Mouse (Mus musculus) heart, embryonic 10.5 days (tissue): ENCODE measurements at regions not wholly inside any gene's neighbourhood (a gene's known extent, or its start where the extent isn't known, plus 50 kb on each side); places are given as distances from the start of the nearest gene placed in this dataset.
A peak's percentile ranks its signal among the peaks of the same experiment; 100 is the strongest.

Experiments
- DNase-seq: peaks from one replicate; pipeline ENCODE4 v3.0.0-alpha.2; 2017; ENCODE audit warnings: low spot score
- H3K27ac ChIP-seq: fragments of 300-500 bp; sonication (generic); 2 replicates; pipeline ENCODE4 v1.5.1; 2016; ENCODE audit warnings: mild to moderate bottlenecking
- H3K27me3 ChIP-seq: fragments of 300-500 bp; sonication (generic); 2 replicates; pipeline ENCODE4 v1.6.1; 2016; ENCODE audit warnings: mild to moderate bottlenecking; ENCODE audit not compliant: poor library complexity, insufficient read depth, severe bottlenecking
- H3K36me3 ChIP-seq: fragments of 300-500 bp; sonication (generic); 2 replicates; pipeline ENCODE4 v1.6.1; 2016; ENCODE audit warnings: mild to moderate bottlenecking, moderate library complexity
- H3K4me1 ChIP-seq: fragments of 300-500 bp; sonication (generic); 2 replicates; pipeline ENCODE4 v1.6.1; 2016; ENCODE audit warnings: mild to moderate bottlenecking
- H3K4me3 ChIP-seq: fragments of 300-500 bp; sonication (generic); 2 replicates; pipeline ENCODE4 v1.5.1; 2016; ENCODE audit warnings: mild to moderate bottlenecking, moderate library complexity
- H3K9me3 ChIP-seq: fragments of 300-500 bp; sonication (generic); 2 replicates; pipeline ENCODE4 v1.6.1; 2016; ENCODE audit warnings: mild to moderate bottlenecking, moderate library complexity
- WGBS: fragments of 180-500 bp; shearing (Covaris S2); methylation state at CpG from one replicate; pipeline ENCODE4 v1.1.7; 2016; 5-methylcytosine and 5-hydroxymethylcytosine counted together

DNA sequence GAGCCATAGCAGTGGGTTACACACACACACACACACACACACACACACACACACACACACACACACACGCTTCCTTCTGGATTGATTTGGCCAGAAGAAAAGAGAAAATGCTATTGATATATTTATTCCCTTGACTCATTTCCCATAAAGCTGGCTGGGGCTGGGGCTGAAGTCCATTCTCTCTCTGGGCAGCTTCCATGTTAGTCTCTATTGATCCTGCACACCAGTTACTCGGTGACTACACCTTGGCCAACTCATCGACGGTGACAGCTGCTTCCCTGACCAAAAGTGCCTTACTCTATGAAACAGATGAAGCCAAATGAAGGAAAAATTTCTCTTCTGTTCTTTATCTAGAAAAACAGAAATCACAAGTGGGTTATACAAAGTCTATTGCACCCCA, 82.1 kb downstream of the Snx18 start:
- peaks cover 7% of the 10 kb centered on the region; the same call in 1 of the 2 replicates for H3K4me1 ChIP-seq
- DNase-seq: no peak
- H3K9me3 ChIP-seq: no peaks in the 10 kb centered on the region
- whole genome bisulfite sequencing: 80% methylated on average over 4 of the region's 4 CpGs
- no peaks in the 10 kb centered on the region for H3K27me3 ChIP-seq
- no peaks in the 10 kb centered on the region for H3K36me3 ChIP-seq
- no peak overlapping the region for H3K4me3 ChIP-seq
- H3K27ac ChIP-seq: no peak overlapping the region

DNA sequence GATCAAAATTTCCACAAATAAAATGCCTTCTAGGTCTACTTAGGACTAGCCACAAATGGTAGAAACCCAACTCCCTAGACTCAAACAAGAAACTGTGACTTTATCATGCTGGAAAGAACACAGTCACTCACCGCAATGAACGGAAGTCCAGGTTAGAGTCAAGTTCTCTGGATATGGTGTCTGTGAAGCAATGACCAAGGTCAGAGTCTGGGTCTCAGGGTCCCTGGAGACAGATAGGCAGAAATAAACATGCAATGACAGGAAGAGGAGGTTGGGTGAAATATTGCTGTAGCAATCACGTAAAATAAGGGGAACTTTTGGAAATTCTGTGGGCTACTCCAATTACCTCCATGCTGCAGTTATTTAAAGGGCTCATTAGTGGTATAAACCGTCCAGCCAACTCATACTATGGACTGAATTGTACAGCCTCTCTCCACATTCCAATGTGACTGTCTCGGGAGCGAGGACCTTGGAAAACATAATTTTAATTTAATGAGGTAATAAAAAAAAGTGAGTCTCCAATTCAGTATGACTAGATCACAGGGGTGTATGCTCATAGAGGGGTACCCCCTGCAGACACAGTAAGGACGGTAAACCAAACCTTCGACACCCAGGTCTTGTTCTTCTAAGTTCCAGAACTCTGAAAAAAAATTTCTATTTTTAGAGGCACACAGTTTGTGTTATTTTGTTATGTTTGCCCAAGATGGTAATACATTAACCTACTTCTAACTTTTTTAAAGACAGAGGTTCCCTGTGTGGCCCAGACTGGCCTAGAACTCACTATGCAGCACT, 83.5 kb downstream of the Snx18 start:
- DNase-seq: no peak
- Histone ChIP-seq H3K36me3 (no peaks in the 10 kb centered on the region), H3K9me3 (no peaks in the 10 kb centered on the region), H3K27me3 (no peaks in the 10 kb centered on the region), H3K4me1 (peaks cover 7% of the 10 kb centered on the region; the same call in 1 of the 2 replicates), H3K27ac (no peak overlapping the region), H3K4me3 (no peak overlapping the region)
- 85% methylated on average over 8 of the region's 8 CpGs for WGBS

DNA sequence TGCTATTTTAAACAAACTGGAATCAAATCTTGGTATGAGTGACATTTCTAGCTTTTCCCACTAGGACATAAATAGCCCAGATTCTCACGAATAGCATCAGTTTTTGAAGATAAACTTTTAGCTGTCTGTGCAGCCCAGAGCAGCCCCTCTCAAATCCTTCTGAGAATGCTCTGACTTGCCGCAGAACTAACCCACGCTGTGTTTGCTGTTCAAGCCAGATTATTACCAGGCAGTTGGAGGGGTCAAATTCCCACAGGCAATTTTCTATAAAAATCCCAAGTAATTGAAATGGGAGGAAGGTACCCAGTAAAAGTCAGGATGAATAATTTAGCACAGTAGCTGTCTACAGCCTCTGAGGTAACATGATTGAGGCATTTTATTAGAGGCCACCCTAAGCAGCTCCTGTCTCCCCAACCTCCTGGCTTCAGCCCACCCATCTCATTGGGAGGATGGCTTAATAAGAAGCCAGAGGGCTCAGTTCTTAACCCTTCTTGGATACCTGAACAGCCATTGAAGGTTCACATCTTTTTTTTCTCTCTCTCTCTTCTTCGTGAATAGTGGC, 84.4 kb downstream of the Snx18 start:
- DNase-seq: no peak
- H3K27ac ChIP-seq: no peak overlapping the region
- no peaks in the 10 kb centered on the region for H3K36me3 ChIP-seq
- H3K9me3 ChIP-seq: no peaks in the 10 kb centered on the region
- WGBS: 56% methylated on average over 4 of the region's 4 CpGs
- H3K27me3 ChIP-seq: no peaks in the 10 kb centered on the region
- peaks cover 7% of the 10 kb centered on the region; the same call in 1 of the 2 replicates for H3K4me1 ChIP-seq
- no peak overlapping the region for H3K4me3 ChIP-seq

DNA sequence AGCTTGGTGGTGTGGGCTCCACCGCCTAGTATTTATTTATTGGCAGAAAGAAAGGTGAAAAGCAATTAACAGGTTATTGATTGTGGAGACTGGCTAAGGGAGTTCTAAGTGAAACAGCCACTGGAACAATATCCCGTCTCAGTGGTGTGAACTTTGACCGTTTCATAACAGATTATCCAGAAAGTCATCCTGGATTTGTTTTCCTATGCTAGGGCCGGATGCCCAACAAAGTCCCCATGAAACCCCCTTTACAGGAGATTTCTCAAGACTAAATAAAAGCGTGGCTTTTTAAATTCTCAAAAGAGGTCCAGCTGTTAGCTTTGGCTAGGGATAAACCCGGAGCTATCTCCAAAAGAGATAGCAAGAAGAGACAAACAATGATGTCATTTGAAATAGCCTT, 91.4 kb downstream of the Snx18 start:
- no peak overlapping the region for H3K27ac ChIP-seq
- no peaks in the 10 kb centered on the region for H3K27me3 ChIP-seq
- DNase-seq: peak; percentile 13
- no peaks in the 10 kb centered on the region for H3K36me3 ChIP-seq
- H3K4me3 ChIP-seq: no peak overlapping the region
- H3K4me1 ChIP-seq: no peaks in the 10 kb centered on the region
- no peaks in the 10 kb centered on the region for H3K9me3 ChIP-seq
- 65% methylated on average over 6 of the region's 6 CpGs for WGBS

DNA sequence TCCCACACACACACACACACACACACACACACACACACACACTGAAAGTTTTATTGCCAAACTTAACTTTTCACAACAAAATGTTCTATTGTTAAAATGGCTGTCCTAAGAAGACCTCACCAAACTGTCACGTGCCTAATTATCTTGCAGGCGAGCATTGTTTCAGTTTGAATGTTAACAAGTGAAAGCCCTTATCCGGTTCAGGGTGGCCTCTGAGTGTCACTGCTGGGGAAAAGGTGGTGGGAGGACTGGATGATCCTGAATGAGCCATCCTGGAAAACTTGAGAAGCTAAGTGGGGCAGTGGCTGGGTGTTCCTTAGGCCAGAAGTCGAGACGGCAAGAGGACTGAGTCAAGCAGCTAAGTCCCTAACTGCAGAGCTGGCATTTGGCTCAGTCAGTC, 94.9 kb downstream of the Snx18 start:
- peak; percentile 46 for DNase-seq
- Histone ChIP-seq H3K9me3 (no peaks in the 10 kb centered on the region), H3K27ac (no peak overlapping the region), H3K27me3 (no peaks in the 10 kb centered on the region), H3K36me3 (no peaks in the 10 kb centered on the region), H3K4me1 (no peaks in the 10 kb centered on the region), H3K4me3 (no peak overlapping the region)
- 67% methylated on average over 5 of the region's 5 CpGs for WGBS

DNA sequence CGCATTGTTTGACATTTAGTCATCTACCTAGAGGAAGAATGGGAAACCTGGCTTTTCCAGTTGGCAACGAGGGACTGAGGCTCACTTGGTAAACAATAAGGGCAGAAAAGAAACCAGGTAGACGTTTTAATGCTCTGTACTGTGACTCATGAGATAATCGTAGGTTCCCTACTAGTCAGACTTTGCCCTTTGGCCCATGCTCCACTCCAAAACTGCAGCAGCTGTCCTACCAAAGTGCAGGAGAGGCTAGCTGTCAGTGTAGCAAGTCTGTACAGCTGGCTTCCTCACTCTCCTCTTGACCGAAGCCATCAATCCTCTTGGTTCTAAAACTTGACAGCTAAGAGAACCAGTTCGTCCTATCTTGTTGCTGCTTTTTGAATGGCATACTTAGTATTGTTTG, 100.2 kb downstream of the Snx18 start:
- Histone ChIP-seq H3K27me3 (no peaks in the 10 kb centered on the region), H3K9me3 (no peaks in the 10 kb centered on the region), H3K36me3 (no peaks in the 10 kb centered on the region), H3K4me1 (peaks cover 4% of the 10 kb centered on the region; the same call in 1 of the 2 replicates), H3K4me3 (no peak overlapping the region), H3K27ac (no peak overlapping the region)
- DNase-seq: peak; percentile 13
- WGBS: 77% methylated on average over 6 of the region's 6 CpGs

DNA sequence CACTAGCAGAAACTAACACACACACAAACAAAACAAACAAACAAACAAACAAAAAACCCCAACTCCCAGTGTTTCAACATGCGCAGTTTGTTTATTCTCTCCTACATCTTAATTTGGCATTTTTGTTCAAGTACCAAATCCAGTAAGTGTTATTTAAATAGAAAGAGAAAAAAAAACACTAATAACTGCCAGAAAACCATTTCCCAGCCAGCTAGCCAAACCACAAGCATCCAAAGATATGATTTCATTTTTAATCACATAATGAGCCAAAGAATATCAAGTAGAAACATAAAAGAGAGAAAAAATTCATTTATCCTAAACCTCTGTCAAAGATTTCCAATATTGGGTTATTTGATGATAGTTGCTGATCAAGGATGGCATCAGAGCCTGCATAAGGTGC, 102.3 kb downstream of the Snx18 start:
- Histone ChIP-seq H3K9me3 (no peaks in the 10 kb centered on the region), H3K27me3 (no peaks in the 10 kb centered on the region), H3K27ac (no peak overlapping the region), H3K4me1 (peaks cover 4% of the 10 kb centered on the region; the same call in 1 of the 2 replicates), H3K36me3 (no peaks in the 10 kb centered on the region), H3K4me3 (no peak overlapping the region)
- no peak for DNase-seq
- WGBS: 85% methylated on average over 1 of the region's 1 CpGs

DNA sequence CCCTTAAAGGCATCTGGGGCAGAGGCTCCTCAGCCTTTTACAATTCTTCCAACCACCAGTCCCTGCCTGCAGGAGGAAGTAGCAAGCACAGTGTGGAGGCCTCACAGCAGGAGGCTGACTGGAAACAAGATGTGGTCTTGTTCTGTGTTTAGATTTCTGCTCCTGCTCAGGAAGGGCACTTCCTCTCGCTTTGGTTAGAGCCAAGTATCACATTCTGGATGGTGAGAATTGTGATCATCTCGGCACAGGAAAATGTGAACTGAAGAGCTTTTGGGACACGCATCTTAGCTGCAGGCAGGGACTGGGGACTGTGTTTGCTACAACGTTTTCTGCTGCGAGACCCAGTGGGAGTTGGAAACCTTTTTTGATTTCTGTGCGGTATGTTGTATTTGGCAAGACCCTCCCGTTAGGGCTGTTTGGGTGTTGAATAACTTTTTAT, 103.2 kb downstream of the Snx18 start:
- H3K36me3 ChIP-seq: no peaks in the 10 kb centered on the region
- no peak for DNase-seq
- WGBS: 29% methylated on average over 7 of the region's 7 CpGs
- H3K27ac ChIP-seq: peak overlapping the region; percentile 67
- H3K9me3 ChIP-seq: no peaks in the 10 kb centered on the region
- no peak overlapping the region for H3K4me3 ChIP-seq
- H3K27me3 ChIP-seq: no peaks in the 10 kb centered on the region
- peaks cover 4% of the 10 kb centered on the region; the same call in 1 of the 2 replicates for H3K4me1 ChIP-seq

DNA sequence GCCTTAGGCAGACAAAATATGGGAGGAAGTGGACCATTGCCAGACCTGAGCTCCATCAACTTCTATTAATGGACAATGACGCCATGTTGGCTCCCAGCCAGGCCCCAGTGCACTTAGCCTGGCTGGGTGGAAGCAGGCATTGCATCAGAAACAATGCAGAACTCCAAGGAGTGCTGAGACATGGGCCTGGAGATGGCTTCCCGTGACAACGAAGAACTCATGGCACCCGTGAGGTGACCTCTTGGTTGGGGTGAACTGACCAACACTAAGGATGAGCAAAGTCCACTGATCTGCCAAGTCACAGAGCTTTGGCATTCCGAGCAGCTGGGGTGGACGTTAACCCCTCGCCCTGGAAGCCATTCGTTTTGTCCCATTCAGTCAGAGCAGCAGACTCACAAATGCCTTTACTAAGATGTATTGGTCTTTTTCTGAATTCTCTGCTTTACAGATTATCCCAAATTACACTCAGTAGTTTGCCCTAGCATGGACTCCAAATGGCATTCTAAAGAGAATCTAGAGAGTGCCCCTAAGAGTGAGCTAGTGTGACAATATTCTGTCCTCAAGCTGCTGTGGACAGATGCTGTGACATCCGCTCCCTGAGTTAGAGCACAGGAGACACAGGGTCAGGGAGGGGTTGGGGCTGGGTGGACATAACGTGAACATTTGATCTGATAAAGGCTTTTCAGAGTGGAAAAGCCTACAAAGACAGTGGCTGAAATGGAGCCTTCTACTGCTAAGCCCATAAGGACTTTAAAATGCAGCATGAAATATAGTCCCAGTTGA, 108.8 kb downstream of the Snx18 start:
- no peak for DNase-seq
- Histone ChIP-seq H3K4me1 (peaks cover 7% of the 10 kb centered on the region; the same call in 1 of the 2 replicates), H3K9me3 (no peaks in the 10 kb centered on the region), H3K27me3 (no peaks in the 10 kb centered on the region), H3K4me3 (no peak overlapping the region), H3K36me3 (no peaks in the 10 kb centered on the region), H3K27ac (no peak overlapping the region; the same call in 1 of the 2 replicates)
- 68% methylated on average over 10 of the region's 10 CpGs for whole genome bisulfite sequencing

DNA sequence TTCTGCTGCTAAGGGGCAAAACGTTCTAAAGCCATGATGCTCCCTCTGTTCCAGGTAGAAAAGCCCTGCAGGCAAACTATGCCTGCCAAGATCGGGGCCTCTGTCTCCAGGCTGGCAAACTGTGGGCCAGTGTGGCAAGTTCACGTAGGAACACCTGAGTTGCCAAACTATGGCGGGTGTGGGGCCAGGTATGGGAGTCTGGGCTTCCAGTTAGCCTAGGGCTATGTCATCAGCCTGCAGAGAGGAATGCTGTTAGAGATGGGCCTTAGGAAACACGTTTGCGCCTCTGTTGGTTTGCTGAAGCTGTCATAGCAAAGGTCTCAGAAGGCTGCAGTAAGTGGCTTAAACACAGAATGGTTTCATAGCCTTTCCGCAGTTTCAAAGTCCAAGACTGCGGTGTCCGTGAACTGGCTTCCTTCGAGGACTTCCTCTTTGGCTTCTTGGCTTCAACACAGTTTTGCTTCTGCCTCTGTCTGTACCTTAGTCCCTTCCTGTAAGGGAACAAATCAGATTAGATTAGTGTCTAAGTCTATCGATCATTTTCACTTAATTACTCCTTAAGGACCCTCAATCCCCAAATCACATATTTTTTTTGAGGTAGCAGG, 110.1 kb downstream of the Snx18 start:
- 82% methylated on average over 11 of the region's 11 CpGs for WGBS
- 0 out of 2 replicates have a peak overlapping the region, but pooled peaks have one; percentile 25 for H3K27ac ChIP-seq
- no peak for DNase-seq
- no peak overlapping the region for H3K4me3 ChIP-seq
- H3K4me1 ChIP-seq: peaks cover 7% of the 10 kb centered on the region; the same call in 1 of the 2 replicates
- H3K27me3 ChIP-seq: no peaks in the 10 kb centered on the region
- no peaks in the 10 kb centered on the region for H3K9me3 ChIP-seq
- H3K36me3 ChIP-seq: no peaks in the 10 kb centered on the region

DNA sequence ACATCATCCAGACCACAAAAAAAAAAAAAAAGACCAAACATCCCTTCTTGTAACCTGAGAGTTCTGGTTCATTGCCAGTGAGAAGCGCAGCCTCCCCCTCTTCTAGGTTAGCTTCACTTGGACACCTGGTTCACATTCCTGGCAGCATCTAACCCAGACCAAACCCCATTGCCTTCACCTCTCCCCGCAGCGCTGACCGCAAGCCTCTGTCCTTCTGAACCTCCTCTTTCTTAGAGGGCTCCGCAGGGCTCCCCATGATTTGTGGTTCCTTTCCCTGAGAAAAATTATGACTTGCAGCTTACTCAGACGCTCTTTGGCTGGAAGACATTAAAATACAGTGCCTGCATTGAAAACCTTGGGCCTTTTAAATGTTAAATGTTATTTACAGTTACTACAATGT, 115.8 kb downstream of the Snx18 start:
- no peak for DNase-seq
- Histone ChIP-seq H3K27me3 (no peaks in the 10 kb centered on the region), H3K4me3 (no peak overlapping the region), H3K36me3 (no peaks in the 10 kb centered on the region), H3K27ac (no peak overlapping the region), H3K4me1 (no peaks in the 10 kb centered on the region), H3K9me3 (no peaks in the 10 kb centered on the region)
- WGBS: 86% methylated on average over 6 of the region's 6 CpGs

DNA sequence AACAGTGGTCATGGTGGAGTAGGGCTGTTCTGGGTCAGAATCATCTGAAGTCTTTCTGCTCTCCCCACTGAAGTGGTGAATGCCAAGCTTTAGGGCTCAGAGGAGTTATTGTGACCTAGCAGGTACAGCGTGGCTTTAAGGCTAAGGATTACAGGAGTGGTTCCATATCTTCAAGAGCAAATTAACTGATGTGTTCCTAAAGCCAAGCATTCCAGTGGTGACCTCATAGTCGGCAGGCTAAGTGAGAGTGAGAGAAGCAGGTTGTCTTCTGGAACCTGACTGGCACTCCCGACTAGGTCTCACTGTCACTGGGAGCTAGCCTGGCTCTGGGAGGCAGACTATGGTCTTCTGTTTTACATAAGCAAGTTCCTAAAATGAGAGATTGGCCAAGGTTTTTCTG, 116.3 kb downstream of the Snx18 start:
- Histone ChIP-seq H3K4me3 (no peak overlapping the region), H3K27me3 (no peaks in the 10 kb centered on the region), H3K36me3 (no peaks in the 10 kb centered on the region), H3K9me3 (no peaks in the 10 kb centered on the region), H3K4me1 (no peaks in the 10 kb centered on the region), H3K27ac (no peak overlapping the region)
- no peak for DNase-seq
- 52% methylated on average over 3 of the region's 3 CpGs for WGBS
